Mouse (Mus musculus) lung, adult 2 months (tissue): Measurements from ENCODE around the gene Vps52. TPM values are rescaled to one million over a fixed set of nuclear protein-coding genes. Genes with fewer than 3 reads are reported as not detected.

Experiments
- DNase-seq: peaks from one replicate; pipeline ENCODE4 v3.0.0; 2022
- H3K4me1 ChIP-seq: fragments of 200-500 bp; 2 replicates; pipeline ENCODE4 v1.6.1; 2011; ENCODE audit warnings: low read length; ENCODE audit not compliant: control insufficient read depth, insufficient read depth
- H3K4me3 ChIP-seq: fragments of 200-500 bp; replicated peaks from 2 replicates; pipeline ENCODE3; 2011; ENCODE audit warnings: low read depth, mild to moderate bottlenecking, control low read depth, low read length; ENCODE audit errors: extremely low read depth
- CTCF ChIP-seq: fragments of 200-500 bp; IDR thresholded peaks from 2 replicates; pipeline ENCODE4 v1.5.1; 2011; ENCODE audit warnings: mild to moderate bottlenecking, low read length, control low read depth; ENCODE audit not compliant: insufficient read depth
- POLR2A ChIP-seq: fragments of 200-500 bp; IDR thresholded peaks from 2 replicates; pipeline ENCODE4 v1.6.1; 2011; ENCODE audit warnings: low read depth, mild to moderate bottlenecking, control low read depth, low read length, borderline replicate concordance; ENCODE audit errors: extremely low read depth
- WGBS: fragments of 180-500 bp; shearing (Covaris S2); methylation state at CpG from one replicate; pipeline ENCODE4 v1.1.7; 2018; 5-methylcytosine and 5-hydroxymethylcytosine counted together
- polyA plus RNA-seq: library from polyadenylated mRNA; depleted of rRNA; stranded (reverse); fragments of >200 nt; gene quantifications from 2 replicates; pipeline ENCODE4 v1.2.3, GENCODE M21; 2012

The Vps52 gene
- polyA plus RNA-seq, 1 experiment, result 70.3 TPM

DNA sequence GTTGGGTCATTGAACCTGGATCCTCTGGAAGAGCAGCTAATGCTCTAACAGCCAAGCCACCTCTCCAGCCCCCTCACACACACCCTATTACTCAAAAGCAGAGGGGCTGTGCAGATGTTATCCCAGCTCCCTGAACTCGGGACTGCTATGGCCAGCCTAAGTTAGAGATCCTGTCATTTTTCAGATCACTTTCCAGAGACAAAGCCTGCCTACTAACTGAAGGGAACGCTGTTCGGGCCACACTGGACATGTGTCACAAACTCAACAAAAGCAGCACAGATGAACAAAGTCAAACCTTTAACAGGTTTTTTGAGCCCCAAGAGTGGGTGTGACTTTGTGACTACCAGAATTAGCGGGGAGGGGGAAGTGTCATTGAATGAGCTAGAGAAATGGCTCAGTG lies 2.7 kb upstream of the Vps52 start:
- TF ChIP-seq CTCF (no peak), POLR2A (no peak)
- 72% methylated on average over 4 of the region's 4 CpGs for WGBS
- no peak for DNase-seq
- Histone ChIP-seq H3K4me3 (no peak overlapping the region), H3K4me1 (peaks cover 20% of the 10 kb centered on the region)

DNA sequence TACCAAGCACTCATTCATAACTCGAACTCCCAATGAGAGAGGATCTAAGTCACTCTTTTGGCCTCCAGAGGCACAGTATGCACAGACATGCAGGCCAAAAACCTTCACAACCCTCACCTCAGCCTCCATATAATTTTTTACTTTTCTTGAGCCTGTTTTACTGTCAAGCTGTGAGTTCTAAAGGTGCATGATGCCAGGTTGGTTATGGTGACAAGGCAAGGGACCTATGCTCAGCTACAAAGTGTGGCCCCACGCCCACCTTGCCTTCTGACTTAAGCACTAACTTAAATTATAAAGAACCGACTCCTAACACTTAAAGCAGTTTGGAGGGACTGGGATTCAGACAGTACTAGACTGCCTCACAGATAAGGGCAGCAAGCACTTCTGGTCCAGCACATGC lies 2.3 kb upstream of the Vps52 start:
- TF ChIP-seq POLR2A (no peak), CTCF (no peak)
- no peak overlapping the region for H3K4me3 ChIP-seq
- peaks cover 20% of the 10 kb centered on the region for H3K4me1 ChIP-seq
- WGBS, result 76% methylated on average over 3 of the region's 3 CpGs
- DNase-seq, result no peak

DNA sequence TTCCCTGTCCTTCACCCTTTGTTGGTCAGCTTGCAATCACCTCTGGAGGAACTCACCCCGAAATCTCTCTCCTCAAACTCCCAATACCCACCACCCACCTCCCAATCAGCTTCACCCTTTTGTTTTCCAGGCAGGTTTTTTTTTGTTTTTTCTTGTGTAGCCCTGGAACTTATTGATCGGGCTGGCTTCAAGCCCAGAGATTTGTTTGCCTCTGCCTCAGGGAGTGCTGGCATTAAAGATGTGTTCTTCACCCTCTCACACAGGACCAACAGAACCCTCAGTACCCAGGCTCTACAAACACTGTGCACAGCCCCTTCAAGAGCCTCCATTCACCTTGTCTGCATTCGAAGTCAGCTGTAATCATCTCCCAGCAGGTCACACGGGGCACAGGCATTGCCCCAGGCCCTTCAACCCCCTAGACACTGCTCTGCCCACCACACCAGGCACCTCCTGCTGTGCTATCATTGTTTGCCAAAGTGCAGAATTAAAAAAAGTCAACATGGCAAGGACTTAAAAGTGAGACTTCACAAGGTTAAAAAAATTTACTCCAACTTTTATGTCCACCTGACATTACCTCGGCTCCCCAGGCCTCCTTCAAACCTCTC lies 1.5 kb upstream of the Vps52 start:
- 34% methylated on average over 5 of the region's 5 CpGs for WGBS
- DNase-seq, result no peak
- TF ChIP-seq POLR2A (no peak), CTCF (no peak)

DNA sequence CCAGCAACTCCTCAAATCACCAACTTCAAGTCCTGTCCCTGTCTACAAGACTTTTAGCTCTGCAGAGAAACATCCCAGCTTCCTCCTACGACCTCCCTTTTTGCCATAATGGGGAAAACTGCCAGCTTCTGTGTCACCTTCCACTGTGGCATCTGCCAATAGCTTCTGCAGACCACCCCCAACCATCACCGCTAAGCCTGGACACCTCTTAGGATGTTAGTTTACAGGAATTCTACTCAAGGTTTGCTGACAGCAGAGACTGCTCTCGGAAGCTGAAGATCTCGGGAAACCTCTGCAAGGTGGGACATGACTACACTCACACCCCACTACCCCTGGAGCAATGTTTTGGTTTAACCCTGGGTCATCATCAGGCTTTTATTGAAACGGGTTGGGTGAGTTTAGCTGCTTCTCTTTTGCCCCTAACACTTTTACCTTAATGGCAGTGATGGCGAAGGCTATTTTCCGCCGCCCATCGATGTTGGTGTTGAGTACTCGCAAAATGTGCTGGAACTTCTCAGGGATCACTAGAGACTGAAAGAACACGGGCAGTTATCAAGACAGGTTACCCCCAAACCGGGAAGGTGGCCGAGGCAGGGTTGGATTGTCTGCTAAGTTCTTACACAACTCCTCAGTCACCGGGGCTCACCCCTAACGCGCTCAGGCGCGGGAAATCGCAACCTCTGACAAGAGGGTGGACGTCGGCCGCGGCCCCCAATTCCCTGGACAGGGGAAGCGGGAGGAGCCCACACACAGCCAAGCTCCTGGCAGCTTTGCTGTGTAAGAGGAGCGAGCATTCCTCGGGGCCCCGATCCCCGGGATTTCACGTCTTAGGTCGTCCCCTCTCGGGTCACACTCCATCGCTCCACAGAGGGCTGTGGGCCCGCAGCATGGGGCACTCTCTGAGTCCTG lies 712 bp upstream of the Vps52 start:
- DNase-seq, result no peak
- no peak for TF ChIP-seq CTCF
- no peak for TF ChIP-seq POLR2A
- H3K4me3 ChIP-seq, result peak overlapping the region; percentile 67
- WGBS, result 1% methylated on average over 33 of the region's 33 CpGs
- peaks cover 17% of the 10 kb centered on the region for H3K4me1 ChIP-seq

More for the DNA sequence above, 1.5 kb upstream of the Vps52 start:
- Histone ChIP-seq H3K4me1 (peaks cover 20% of the 10 kb centered on the region), H3K4me3 (no peak overlapping the region)

DNA sequence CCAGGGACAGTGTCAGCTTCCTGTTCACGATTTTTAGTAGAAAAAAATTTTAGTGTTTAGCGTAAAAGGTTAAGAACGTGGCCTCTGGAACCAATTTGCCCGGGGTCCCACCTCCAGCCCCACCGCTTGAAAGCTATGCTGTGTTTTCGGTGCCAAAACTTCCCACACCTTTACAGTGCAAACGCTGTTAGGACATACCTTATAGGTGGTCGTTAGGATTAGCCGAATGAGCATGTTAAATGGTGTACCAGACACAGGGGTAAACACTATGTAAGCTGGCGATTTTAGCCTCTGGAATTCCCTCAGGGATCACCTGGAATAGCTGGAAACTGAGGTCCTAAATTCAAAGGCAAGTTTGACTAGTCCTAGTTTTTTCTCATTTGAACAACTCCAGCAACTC lies 724 bp downstream of the Vps52 start:
- DNase-seq, result no peak
- peaks cover 14% of the 10 kb centered on the region for H3K4me1 ChIP-seq
- 5% methylated on average over 10 of the region's 10 CpGs for WGBS
- H3K4me3 ChIP-seq, result peak overlapping the region; percentile 82
- no peak for TF ChIP-seq POLR2A
- no peak for TF ChIP-seq CTCF

DNA sequence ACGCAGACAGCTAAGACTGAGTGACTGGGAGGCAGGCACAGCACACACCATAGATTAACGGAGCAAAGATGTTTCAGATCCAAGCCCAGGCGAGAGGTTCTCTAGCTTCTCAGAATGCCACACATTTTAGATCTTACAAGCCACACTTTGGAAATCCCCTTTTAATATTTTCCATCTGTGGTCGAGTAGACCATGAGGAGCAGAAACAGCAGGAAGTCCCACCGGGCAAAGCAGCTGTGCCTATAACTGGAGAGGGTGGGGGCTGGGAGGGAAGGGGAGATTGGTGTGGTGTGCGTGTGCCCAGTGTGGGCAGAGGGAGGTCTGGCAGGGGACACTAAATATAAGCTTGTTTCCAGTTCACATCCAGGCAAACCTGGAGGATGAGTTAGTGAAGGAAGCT lies 1.9 kb downstream of the Vps52 start:
- Histone ChIP-seq H3K4me3 (no peak overlapping the region), H3K4me1 (peaks cover 8% of the 10 kb centered on the region)
- DNase-seq, result no peak
- no peak for TF ChIP-seq CTCF
- no peak for TF ChIP-seq POLR2A
- WGBS, result 74% methylated on average over 6 of the region's 6 CpGs

DNA sequence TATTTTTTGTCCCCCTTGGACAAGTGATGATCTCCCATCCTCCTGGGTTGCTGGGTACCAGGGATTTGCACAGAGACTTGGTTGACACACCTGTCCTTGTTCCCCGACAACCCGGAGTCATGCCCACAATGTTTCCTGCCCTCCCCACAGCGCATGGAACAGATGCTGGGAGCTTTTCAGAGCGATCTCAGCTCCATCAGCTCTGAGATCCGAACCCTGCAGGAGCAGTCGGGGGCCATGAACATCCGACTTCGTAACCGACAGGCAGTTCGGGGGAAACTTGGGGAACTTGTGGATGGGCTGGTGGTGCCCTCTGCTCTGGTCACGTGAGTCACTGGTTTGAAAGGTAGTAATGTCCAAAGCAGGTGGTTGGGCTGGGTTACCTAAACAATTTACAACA lies 2.8 kb downstream of the Vps52 start:
- H3K4me3 ChIP-seq, result no peak overlapping the region
- 95% methylated on average over 11 of the region's 11 CpGs for WGBS
- H3K4me1 ChIP-seq, result peaks cover 8% of the 10 kb centered on the region
- no peak for DNase-seq
- TF ChIP-seq CTCF, result no peak
- no peak for TF ChIP-seq POLR2A

DNA sequence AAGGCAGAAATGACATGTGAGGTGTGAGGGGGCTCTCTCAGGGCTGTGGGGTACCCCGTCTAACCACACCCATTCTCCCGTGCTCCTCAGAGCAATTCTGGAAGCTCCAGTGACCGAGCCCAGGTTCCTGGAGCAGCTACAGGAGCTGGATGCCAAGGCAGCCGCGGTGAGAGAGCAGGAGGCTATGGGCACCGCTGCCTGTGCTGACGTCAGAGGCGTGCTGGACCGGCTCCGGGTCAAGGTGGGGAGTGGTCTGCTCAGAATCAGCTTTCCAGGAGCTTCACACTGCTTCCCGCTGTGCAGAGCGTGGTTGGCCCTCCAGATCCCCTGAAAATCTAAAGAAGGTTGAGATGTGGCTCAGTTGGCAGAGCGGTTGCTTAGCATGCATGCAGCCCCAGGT lies 3.5 kb downstream of the Vps52 start:
- TF ChIP-seq CTCF (no peak), POLR2A (no peak)
- 95% methylated on average over 13 of the region's 13 CpGs for WGBS
- H3K4me3 ChIP-seq, result no peak overlapping the region
- peaks cover 8% of the 10 kb centered on the region for H3K4me1 ChIP-seq
- no peak for DNase-seq

DNA sequence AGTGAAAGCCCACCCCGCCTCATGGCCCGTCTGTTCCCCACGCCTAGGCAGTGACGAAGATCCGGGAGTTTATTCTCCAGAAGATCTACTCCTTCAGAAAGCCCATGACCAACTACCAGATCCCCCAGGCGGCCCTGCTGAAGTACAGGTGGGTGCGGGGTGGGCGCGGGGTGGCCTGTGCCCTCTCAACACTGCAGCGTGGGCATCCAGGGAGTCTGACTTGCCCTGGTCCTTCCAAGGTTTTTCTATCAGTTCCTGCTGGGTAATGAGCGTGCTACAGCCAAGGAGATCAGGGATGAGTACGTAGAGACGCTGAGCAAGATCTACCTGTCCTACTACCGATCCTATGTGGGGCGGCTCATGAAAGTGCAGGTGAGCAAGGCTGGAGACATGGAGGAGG lies 4.3 kb downstream of the Vps52 start:
- Histone ChIP-seq H3K4me1 (peaks cover 3% of the 10 kb centered on the region), H3K4me3 (no peak overlapping the region)
- DNase-seq, result no peak
- WGBS, result 92% methylated on average over 15 of the region's 15 CpGs
- TF ChIP-seq CTCF (no peak), POLR2A (no peak)

DNA sequence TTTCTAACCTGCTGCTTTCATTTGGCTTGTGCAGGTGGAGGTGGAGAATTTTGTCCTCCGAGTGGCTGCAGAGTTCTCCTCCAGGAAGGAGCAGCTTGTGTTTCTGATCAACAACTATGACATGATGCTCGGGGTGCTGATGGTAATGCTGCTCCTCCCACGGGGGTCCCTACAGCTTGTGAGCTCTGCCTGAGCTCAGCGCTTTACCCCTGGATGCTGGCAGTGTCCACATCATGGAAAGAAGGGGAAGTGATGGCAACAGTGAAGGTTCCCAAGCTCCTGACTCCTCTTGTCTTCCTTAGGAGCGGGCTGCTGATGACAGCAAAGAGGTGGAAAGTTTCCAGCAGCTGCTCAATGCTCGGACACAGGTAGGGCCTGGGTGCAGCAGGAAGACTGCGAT lies 7.3 kb downstream of the Vps52 start:
- DNase-seq, result no peak
- Histone ChIP-seq H3K4me1 (no peaks in the 10 kb centered on the region), H3K4me3 (no peak overlapping the region)
- TF ChIP-seq CTCF (no peak), POLR2A (no peak)
- WGBS, result 91% methylated on average over 7 of the region's 7 CpGs
